Mouse (Mus musculus) megakaryocyte progenitor cell, adult 5-6 weeks (primary cell): ENCODE results near the gene Adam1a. TPM values are rescaled to one million over a fixed set of nuclear protein-coding genes. Genes with fewer than 3 reads are reported as not detected.

Experiments used
- ATAC-seq: replicated peaks from 2 replicates; pipeline ENCODE4 v1.8.0; 2016; ENCODE audit warnings: mild to moderate bottlenecking, moderate TSS enrichment, inconsistent platforms; ENCODE audit not compliant: poor library complexity
- total RNA-seq, 2 experiments: library from RNA; stranded (forward) in 1 of 2; stranded (reverse) in 1 of 2; fragments of 157-497, 149-512 nt in 1 of 2; fragments of 200-1000 nt in 1 of 2; gene quantifications; 2 replicates each; pipeline versions ENCODE4 v1.2.3 to v1.2.4; 2015 to 2017

The Adam1a gene
- total RNA-seq, 2 experiments from 2014 or later: 1.2 to 2.0 TPM

DNA sequence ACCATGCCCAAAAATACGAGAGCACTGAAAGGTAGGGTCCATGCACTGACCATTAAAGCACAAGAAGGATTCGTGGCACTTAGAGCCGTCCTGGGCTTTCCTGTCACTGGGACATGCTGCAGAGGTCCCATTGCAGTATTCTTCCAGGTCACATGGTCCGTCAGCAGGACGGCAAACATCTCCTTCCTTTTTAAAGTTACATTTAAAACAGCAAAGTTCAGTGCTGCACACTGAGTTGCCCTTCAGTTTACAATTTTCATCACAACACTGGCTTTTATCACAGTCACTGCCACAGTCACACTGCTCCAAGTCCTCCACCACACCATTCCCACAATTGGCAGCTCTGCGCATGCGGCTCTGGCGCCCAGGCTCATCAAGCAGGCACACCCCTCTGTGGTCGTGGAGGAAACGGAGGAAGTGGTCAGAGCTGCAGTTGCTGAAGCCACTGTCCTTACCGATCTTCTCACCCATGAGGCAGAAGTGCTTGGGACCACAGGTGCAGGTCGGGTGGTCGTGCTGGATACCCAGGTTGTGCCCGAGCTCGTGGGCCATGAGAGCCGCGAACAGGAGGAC lies 43.8 kb downstream of the Adam1a start:
- ATAC-seq: peak; percentile 87

DNA sequence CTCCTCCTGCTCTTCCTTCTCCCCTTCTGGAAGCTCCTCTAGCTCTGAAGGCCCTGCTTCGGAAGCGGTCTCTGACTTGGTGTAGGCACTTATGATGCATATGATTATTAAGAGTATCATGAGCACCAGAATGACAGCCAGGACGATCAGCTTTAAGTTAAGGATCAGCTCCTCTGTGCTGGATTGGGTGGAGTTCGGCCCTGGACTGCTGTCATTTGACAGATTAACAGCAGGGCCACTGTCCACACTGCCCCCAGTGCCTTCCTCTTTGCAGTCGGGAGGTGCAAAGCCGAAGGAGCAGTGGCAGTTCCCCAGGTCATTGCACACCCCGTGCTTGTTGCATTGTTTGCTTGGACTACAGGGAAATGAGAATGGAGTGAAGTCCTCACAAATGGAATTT lies 44.6 kb downstream of the Adam1a start:
- ATAC-seq: peak; percentile 68

DNA sequence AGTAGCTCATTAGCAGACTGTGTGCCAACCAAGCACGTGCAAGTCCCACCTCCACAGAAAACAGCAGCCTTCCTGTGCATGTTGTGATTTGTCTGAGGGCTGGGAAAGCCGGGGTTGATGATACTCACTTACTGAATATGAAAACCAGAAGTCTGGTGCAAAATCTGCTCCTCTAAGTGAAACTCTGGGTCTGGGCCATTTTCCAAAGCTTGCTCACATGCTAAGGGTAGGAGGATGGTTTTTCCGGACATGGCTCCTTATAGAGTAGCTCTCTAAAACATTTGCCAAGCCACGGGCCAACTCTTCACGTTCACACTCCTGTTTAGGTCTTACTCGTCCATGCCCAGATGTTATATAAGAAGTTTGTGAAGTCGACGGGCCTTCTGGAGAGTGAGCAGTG lies 52.0 kb downstream of the Adam1a start:
- ATAC-seq: no peak

DNA sequence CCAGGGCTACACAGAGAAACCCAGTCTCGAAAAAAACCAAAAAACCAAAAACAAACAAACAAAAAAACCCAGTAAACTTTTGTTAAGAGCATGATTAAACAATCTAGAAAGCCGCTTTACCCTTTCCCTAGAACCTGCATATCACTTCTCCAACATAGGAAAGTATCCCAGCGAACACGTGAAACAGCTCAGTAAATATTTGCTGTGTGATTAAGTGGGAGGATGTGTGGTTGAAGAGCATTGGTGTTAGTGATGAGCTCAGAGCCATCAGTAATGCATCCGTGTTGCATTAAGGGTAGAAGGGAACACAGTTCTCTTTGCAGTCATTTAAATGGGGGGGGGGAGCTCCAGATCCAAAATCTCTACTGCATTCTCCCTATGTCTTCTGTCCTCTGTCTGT lies 60.5 kb downstream of the Adam1a start:
- no peak for ATAC-seq

DNA sequence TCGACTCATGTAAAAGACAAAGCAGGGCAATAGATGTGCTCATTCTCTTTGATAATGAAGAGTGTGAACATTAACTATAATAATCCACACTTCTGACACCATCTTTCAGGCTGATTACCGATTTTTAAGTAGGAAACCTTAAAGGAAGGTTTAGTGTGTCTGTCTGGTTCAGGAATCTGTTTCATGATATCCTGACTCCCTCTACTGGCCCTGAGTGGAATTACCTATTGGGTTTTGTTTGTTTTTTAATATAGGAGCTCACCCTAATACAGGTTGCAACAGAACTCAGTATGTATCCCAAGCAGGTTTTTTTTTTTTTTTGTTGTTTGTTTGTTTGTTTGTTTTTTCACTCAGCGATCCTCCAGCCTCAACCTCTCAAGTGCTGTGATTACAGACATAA lies 67.6 kb downstream of the Adam1a start:
- ATAC-seq: peak; percentile 85

DNA sequence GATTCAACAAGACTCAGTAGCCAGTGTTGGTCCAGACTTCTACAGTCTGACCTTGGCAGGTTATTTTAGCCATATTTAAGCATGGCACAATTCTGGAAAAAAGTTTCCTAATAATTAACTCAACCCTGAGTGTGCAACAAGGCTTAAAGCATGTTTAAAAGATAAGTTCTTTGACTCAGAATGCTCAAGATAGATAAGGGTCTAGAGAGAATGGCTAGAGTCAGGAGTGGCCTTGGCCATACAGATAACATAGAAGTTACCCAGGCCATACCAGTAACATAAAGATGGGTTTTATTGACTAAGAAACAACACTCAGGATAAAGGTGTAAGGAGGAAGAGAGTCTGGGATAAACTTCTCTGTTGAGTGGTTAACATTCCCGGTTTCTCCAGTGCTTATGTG lies 69.2 kb downstream of the Adam1a start:
- ATAC-seq: peak; percentile 87

DNA sequence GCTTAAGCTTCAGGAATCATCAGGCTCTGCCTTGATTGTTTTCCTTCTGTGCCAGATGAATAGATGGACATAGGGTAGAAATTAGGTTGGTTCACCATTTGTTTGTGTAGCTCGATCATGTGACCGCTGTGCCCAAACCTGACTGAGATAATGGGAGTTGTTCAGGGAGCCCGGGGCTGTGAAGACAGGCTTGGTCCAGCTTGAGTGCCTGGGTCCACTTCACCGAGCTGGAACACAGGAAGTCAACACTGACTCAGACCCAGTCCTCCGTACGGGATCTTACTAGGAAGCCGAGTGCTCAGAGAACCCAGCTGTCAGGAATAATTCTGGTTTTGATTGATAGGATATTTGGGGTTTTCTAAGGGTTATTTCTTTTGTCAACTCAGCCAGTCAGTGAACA lies 70.7 kb downstream of the Adam1a start:
- ATAC-seq: no peak

DNA sequence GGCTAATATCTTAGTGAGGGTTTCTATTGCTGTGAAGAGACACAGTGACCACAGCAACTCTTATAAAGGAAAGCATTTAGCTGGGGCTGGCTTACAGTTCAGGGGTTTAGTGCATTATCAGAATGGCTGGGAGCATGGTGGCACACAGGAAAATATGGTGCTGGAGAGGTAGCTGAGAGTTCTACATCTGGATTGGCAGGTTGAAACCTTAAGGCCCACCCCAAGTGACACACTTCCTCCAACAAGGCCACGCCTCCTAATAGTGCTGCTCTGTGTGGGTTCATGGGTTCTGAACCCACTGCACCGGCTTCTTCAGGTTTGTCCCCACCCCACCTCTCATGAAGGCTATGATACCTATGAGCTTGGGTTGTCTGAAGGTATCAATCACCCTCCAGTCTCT lies 72.9 kb downstream of the Adam1a start:
- ATAC-seq: no peak

DNA sequence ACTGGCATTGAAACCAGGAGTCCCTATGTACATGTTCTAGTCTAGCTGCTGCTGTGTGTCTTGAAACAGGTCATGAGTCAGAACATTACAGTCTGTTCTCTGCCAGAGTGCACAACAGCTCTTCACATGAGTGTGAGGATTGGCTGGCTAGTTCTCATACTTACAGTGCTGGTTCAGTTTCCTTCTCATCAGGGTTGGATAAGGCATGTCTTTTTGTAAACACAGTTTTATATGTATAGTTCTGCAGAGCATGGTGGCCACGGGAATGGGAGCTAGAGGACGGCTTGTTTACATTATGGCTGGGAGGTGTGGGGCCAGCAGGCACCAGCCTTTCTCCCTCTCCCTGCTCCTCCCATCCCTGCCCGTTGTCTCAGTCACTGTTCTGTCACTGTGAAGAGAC lies 75.7 kb downstream of the Adam1a start:
- ATAC-seq: no peak

Other genes starting within 250 kb of the Adam1a start
- gene Trafd1, start 159.8 kb downstream of the Adam1a start, total RNA-seq (2015): 29.1 and 36.4 TPM in 2 replicates
- gene Trafd1, start 159.8 kb downstream of the Adam1a start, total RNA-seq (2017): 37.5 and 38.5 TPM in 2 replicates
- 35.9 and 39.7 TPM in 2 replicates for gene Naa25, start 147.5 kb downstream of the Adam1a start, total RNA-seq (2015)
- 66.4 and 80.6 TPM in 2 replicates for gene Naa25, start 147.5 kb downstream of the Adam1a start, total RNA-seq (2017)
- gene Tmem116, start 93.6 kb downstream of the Adam1a start, total RNA-seq (2015): 0.34 TPM in 1 of 2 replicates, not detected in the other
- gene Tmem116, start 93.6 kb downstream of the Adam1a start, total RNA-seq (2017): 0.34 and 0.42 TPM in 2 replicates
- 225 and 238 TPM in 2 replicates for gene Erp29, start 93.0 kb downstream of the Adam1a start, total RNA-seq (2015)
- 1,016 and 1,033 TPM in 2 replicates for gene Erp29, start 93.0 kb downstream of the Adam1a start, total RNA-seq (2017)
- 0.05 TPM in 1 of 2 replicates, not detected in the other for gene Adam1b, start 42.0 kb downstream of the Adam1a start, total RNA-seq (2015)
- 0.25 TPM in 1 of 2 replicates, not detected in the other for gene Adam1b, start 42.0 kb downstream of the Adam1a start, total RNA-seq (2017)
- gene Gm42878, start within 50 bp of the Adam1a start, total RNA-seq (2015): not detected in 2 replicates
- 0.08 TPM in 1 of 2 replicates, not detected in the other for gene Gm42878, start within 50 bp of the Adam1a start, total RNA-seq (2017)
- 102 TPM in 2 replicates for gene Mapkapk5, start 423 bp upstream of the Adam1a start, total RNA-seq (2015)
- 115 and 127 TPM in 2 replicates for gene Mapkapk5, start 423 bp upstream of the Adam1a start, total RNA-seq (2017)
- gene Aldh2, start 48.3 kb upstream of the Adam1a start, total RNA-seq (2015): 96.3 and 108 TPM in 2 replicates
- 388 and 445 TPM in 2 replicates for gene Aldh2, start 48.3 kb upstream of the Adam1a start, total RNA-seq (2017)
- 4.1 and 4.5 TPM in 2 replicates for gene Acad12, start 73.5 kb upstream of the Adam1a start, total RNA-seq (2015)
- gene Acad12, start 73.5 kb upstream of the Adam1a start, total RNA-seq (2017): 1.5 and 4.2 TPM in 2 replicates
- gene Acad10, start 115.0 kb upstream of the Adam1a start, total RNA-seq (2015): 2.2 and 3.0 TPM in 2 replicates
- 2.1 and 2.4 TPM in 2 replicates for gene Acad10, start 115.0 kb upstream of the Adam1a start, total RNA-seq (2017)
- gene Brap, start 115.1 kb upstream of the Adam1a start, total RNA-seq (2015): 18.2 and 26.3 TPM in 2 replicates
- 42.6 and 51.3 TPM in 2 replicates for gene Brap, start 115.1 kb upstream of the Adam1a start, total RNA-seq (2017)
- gene Atxn2, start 165.9 kb upstream of the Adam1a start, total RNA-seq (2015): 67.4 and 85.0 TPM in 2 replicates
- 30.1 and 49.8 TPM in 2 replicates for gene Atxn2, start 165.9 kb upstream of the Adam1a start, total RNA-seq (2017)